Mouse (Mus musculus) T-cell, adult 2 months (primary cell): ENCODE data around the gene Edf1.
"Not testable (repeated sequence)": the region's sequence is repeated elsewhere in the genome, so short reads cannot be mapped to it uniquely, and the experiment has no call there.

Experiments
- DNase-seq: peaks from one replicate; pipeline ENCODE4 v3.0.0; 2022; ENCODE audit warnings: low spot score

Gene Edf1

GRCm38 (mm10) chr2:25557221-25557963 lies at the start of gene Edf1:
Edf1 (plus strand) TSS chr2:25557847.
- DNase-seq = peak; percentile 90

GRCm38 (mm10) chr2:25509912-25510311 lies 47.7 kb upstream of the Edf1 start:
- no peak for DNase-seq

- DNase-seq = no peak
Measured at GRCm38 (mm10) chr2:25526510-25527302, 30.9 kb upstream of the Edf1 start.

- DNase-seq = no peak
Measured at GRCm38 (mm10) chr2:25533707-25534106, 23.9 kb upstream of the Edf1 start.

- peak; percentile 79 for DNase-seq
Measured at GRCm38 (mm10) chr2:25534178-25534865, 23.3 kb upstream of the Edf1 start.

GRCm38 (mm10) chr2:25534866-25535182 lies 22.8 kb upstream of the Edf1 start:
- DNase-seq = no peak

- DNase-seq = no peak
Measured at GRCm38 (mm10) chr2:25536531-25536930, 21.1 kb upstream of the Edf1 start.

- DNase-seq = no peak
Measured at GRCm38 (mm10) chr2:25540541-25540948, 17.1 kb upstream of the Edf1 start.

- no peak for DNase-seq
Measured at GRCm38 (mm10) chr2:25541644-25542367, 15.8 kb upstream of the Edf1 start.

- DNase-seq = no peak
Measured at GRCm38 (mm10) chr2:25545996-25546810, 11.4 kb upstream of the Edf1 start.

GRCm38 (mm10) chr2:25546811-25547491 lies 10.7 kb upstream of the Edf1 start, which contains the start of gene Traf2:
Traf2 (minus strand) TSS chr2:25546940.
- peak; percentile 99 for DNase-seq

GRCm38 (mm10) chr2:25549021-25549991 lies 8.3 kb upstream of the Edf1 start:
- DNase-seq = peak; percentile 86

- DNase-seq = peak; percentile 38
Measured at GRCm38 (mm10) chr2:25551186-25551585, 6.5 kb upstream of the Edf1 start.

GRCm38 (mm10) chr2:25553171-25553786 lies 4.4 kb upstream of the Edf1 start:
- not testable (repeated sequence) for DNase-seq

GRCm38 (mm10) chr2:25555479-25555878 lies 2.2 kb upstream of the Edf1 start:
- DNase-seq = peak; percentile 17

- no peak for DNase-seq
Measured at GRCm38 (mm10) chr2:25556296-25556695, 1.4 kb upstream of the Edf1 start.

GRCm38 (mm10) chr2:25557964-25558360 lies 315 bp downstream of the Edf1 start:
- no peak for DNase-seq

GRCm38 (mm10) chr2:25558774-25559173 lies 1.1 kb downstream of the Edf1 start:
- DNase-seq = no peak

- no peak for DNase-seq
Measured at GRCm38 (mm10) chr2:25560551-25560950, 2.9 kb downstream of the Edf1 start.
